Mouse (Mus musculus) ES-E14 (cell line): Measurements from ENCODE around the gene Mcm5.

Source experiments
- HCFC1 ChIP-seq: IDR thresholded peaks from 2 replicates; pipeline ENCODE4 v1.6.1; 2012; ENCODE audit warnings: low read length, inconsistent platforms, borderline replicate concordance; ENCODE audit not compliant: insufficient read depth
- ZNF384 ChIP-seq: IDR thresholded peaks from 2 replicates; pipeline ENCODE4 v1.6.1; 2012; ENCODE audit warnings: low read depth, low read length, inconsistent platforms

GRCm38 (mm10) chr8:75067287-75067686 lies 42.1 kb upstream of the Mcm5 start:
- no peak for TF ChIP-seq HCFC1
- TF ChIP-seq ZNF384: no peak
